Mouse (Mus musculus): ENCODE measurements around the gene Kif21a.

Gene Kif21a

GRCm38 (mm10) chr15:91018161-91018860 lies 31.4 kb downstream of the Kif21a start:
- DNase-seq (ENCODE audit: inconsistent ontology term), result peak; percentile 85

- DNase-seq (ENCODE audit: inconsistent ontology term), result peak; percentile 68
Measured at GRCm38 (mm10) chr15:91017261-91018160, 32.2 kb downstream of the Kif21a start.

- DNase-seq (ENCODE audit: inconsistent ontology term), result no peak
Measured at GRCm38 (mm10) chr15:91016366-91016765, 33.4 kb downstream of the Kif21a start.

GRCm38 (mm10) chr15:91012793-91013580 lies 36.8 kb downstream of the Kif21a start:
- no peak for DNase-seq (ENCODE audit: inconsistent ontology term)

- DNase-seq (ENCODE audit: inconsistent ontology term), result peak; percentile 87
Measured at GRCm38 (mm10) chr15:91010218-91010617, 39.5 kb downstream of the Kif21a start.

GRCm38 (mm10) chr15:91007123-91007830 lies 42.5 kb downstream of the Kif21a start:
- no peak for DNase-seq (ENCODE audit: inconsistent ontology term)

GRCm38 (mm10) chr15:91004726-91005125 lies 45.0 kb downstream of the Kif21a start:
- no peak for DNase-seq (ENCODE audit: inconsistent ontology term)

- DNase-seq (ENCODE audit: inconsistent ontology term), result no peak
Measured at GRCm38 (mm10) chr15:91001037-91001616, 48.6 kb downstream of the Kif21a start.

GRCm38 (mm10) chr15:91000280-91001036 lies 49.3 kb downstream of the Kif21a start:
- DNase-seq (ENCODE audit: inconsistent ontology term), result peak; percentile 26

GRCm38 (mm10) chr15:90992871-90993270 lies 56.9 kb downstream of the Kif21a start:
- DNase-seq (ENCODE audit: inconsistent ontology term), result peak; percentile 58

GRCm38 (mm10) chr15:90992388-90992787 lies 57.4 kb downstream of the Kif21a start:
- DNase-seq (ENCODE audit: inconsistent ontology term), result peak; percentile 44

GRCm38 (mm10) chr15:90991843-90992242 lies 57.9 kb downstream of the Kif21a start:
- DNase-seq (ENCODE audit: inconsistent ontology term), result no peak

GRCm38 (mm10) chr15:90987714-90988250 lies 62.0 kb downstream of the Kif21a start:
- no peak for DNase-seq (ENCODE audit: inconsistent ontology term)

- DNase-seq (ENCODE audit: inconsistent ontology term), result no peak
Measured at GRCm38 (mm10) chr15:90975914-90976313, 73.8 kb downstream of the Kif21a start.

GRCm38 (mm10) chr15:90971914-90972767 lies 77.6 kb downstream of the Kif21a start:
- peak; percentile 76 for DNase-seq (ENCODE audit: inconsistent ontology term)

- no peak for DNase-seq (ENCODE audit: inconsistent ontology term)
Measured at GRCm38 (mm10) chr15:90963320-90963719, 86.4 kb downstream of the Kif21a start.

- DNase-seq (ENCODE audit: inconsistent ontology term), result no peak
Measured at GRCm38 (mm10) chr15:90962548-90962947, 87.2 kb downstream of the Kif21a start.

GRCm38 (mm10) chr15:90960831-90961554 lies 88.8 kb downstream of the Kif21a start:
- no peak for DNase-seq (ENCODE audit: inconsistent ontology term)

Measured in Muller cell, postnatal 12 days (primary cell).